Mouse (Mus musculus): ENCODE measurements around the gene Olfr974. TPM values are rescaled to one million over a fixed set of nuclear protein-coding genes. Genes with fewer than 3 reads are reported as not detected.

Olfr974 gene
- polyA plus RNA-seq (2017; shearing (Covaris generic)): 0.14 TPM

GRCm38 (mm10) chr9:39937201-39937600 lies at the start of gene Olfr974:
TSS of gene Olfr974 (plus strand) at chr9:39937501.

GRCm38 (mm10) chr9:39907036-39907435 lies 30.3 kb upstream of the Olfr974 start, which contains the start of gene Olfr229:
TSS of gene Olfr229 (plus strand) at chr9:39907336.

DNA sequence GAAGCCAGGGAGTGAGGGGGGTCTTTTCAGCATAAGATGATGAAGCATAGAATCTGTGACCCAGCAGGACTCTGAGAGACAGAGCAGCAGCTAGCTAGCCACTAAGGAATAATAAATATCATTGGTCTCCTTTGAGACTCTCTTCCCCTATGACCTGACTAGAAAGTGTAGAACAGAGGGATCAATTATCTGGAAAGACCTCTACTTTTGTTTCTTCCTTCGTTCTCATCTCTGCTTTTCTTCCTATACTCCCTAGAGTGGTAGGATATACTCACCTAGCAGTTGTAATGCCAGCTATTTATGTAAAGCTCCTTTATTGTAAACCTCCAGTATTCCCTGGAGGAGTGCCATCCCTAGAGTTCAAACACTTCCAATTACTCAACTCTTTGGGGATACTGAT lies 14.6 kb downstream of the Olfr974 start, which contains the start of gene Olfr975:
Gene Olfr975, minus strand, starts transcription at position 101 of the 400 bp plus-strand sequence.

DNA sequence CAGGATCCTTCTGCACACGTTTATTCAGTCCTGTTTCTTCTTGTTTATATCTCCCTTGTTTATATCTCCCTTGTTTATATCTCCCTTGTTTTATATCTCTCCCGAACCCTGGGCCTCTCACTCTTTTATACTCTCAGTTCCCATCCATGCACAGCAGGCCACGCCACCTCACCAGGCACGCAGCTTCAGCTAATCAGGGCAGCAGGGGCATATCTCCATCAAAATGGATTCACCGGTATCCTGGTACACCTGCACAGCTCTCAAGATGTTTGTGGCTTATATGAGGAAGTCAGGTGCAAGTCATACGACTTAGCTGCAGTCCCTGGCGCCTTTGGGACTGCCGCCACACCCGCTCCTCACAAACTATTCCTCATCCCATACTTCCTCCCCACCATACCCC lies 23.7 kb downstream of the Olfr974 start, which contains the start of gene Olfr976:
Gene Olfr976, minus strand, starts transcription at position 101 of the 400 bp plus-strand sequence.

GRCm38 (mm10) chr9:39991813-39992212 lies 54.5 kb downstream of the Olfr974 start, which contains the start of gene Olfr978:
TSS of gene Olfr978 (plus strand) at chr9:39992113.

Other genes with a start within 250 kb of the Olfr974 start
- not detected for gene Olfr149, start 230.4 kb upstream of the Olfr974 start, polyA plus RNA-seq (2017; shearing (Covaris generic))
- not detected for gene Olfr965, start 226.1 kb upstream of the Olfr974 start, polyA plus RNA-seq (2017; shearing (Covaris generic))
- gene Olfr150, start 206.5 kb upstream of the Olfr974 start, polyA plus RNA-seq (2017; shearing (Covaris generic)): not detected
- gene Olfr967, start 191.3 kb upstream of the Olfr974 start, polyA plus RNA-seq (2017; shearing (Covaris generic)): not detected
- not detected for gene Olfr968, start 154.2 kb upstream of the Olfr974 start, polyA plus RNA-seq (2017; shearing (Covaris generic))
- gene Olfr969, start 146.6 kb upstream of the Olfr974 start, polyA plus RNA-seq (2017; shearing (Covaris generic)): not detected
- not detected for gene Olfr970, start 128.6 kb upstream of the Olfr974 start, polyA plus RNA-seq (2017; shearing (Covaris generic))
- not detected for gene Olfr971, start 100.6 kb upstream of the Olfr974 start, polyA plus RNA-seq (2017; shearing (Covaris generic))
- not detected for gene Olfr972, start 71.1 kb upstream of the Olfr974 start, polyA plus RNA-seq (2017; shearing (Covaris generic))
- not detected for gene Olfr229, start 30.2 kb upstream of the Olfr974 start, polyA plus RNA-seq (2017; shearing (Covaris generic))
- not detected for gene Olfr975, start 14.5 kb downstream of the Olfr974 start, polyA plus RNA-seq (2017; shearing (Covaris generic))
- gene Olfr976, start 23.6 kb downstream of the Olfr974 start, polyA plus RNA-seq (2017; shearing (Covaris generic)): not detected
- gene Olfr978, start 54.6 kb downstream of the Olfr974 start, polyA plus RNA-seq (2017; shearing (Covaris generic)): not detected
- not detected for gene Olfr979, start 66.0 kb downstream of the Olfr974 start, polyA plus RNA-seq (2017; shearing (Covaris generic))
- gene Olfr980, start 72.1 kb downstream of the Olfr974 start, polyA plus RNA-seq (2017; shearing (Covaris generic)): not detected
- not detected for gene Olfr981, start 84.0 kb downstream of the Olfr974 start, polyA plus RNA-seq (2017; shearing (Covaris generic))
- gene Olfr982, start 136.3 kb downstream of the Olfr974 start, polyA plus RNA-seq (2017; shearing (Covaris generic)): 0.09 TPM
- gene Olfr983, start 156.1 kb downstream of the Olfr974 start, polyA plus RNA-seq (2017; shearing (Covaris generic)): not detected
- 0.09 TPM for gene Olfr984, start 176.7 kb downstream of the Olfr974 start, polyA plus RNA-seq (2017; shearing (Covaris generic))
- gene Olfr985, start 192.7 kb downstream of the Olfr974 start, polyA plus RNA-seq (2017; shearing (Covaris generic)): not detected
- gene Tmem225, start 210.6 kb downstream of the Olfr974 start, polyA plus RNA-seq (2017; shearing (Covaris generic)): not detected
- gene Olfr986, start 243.4 kb downstream of the Olfr974 start, polyA plus RNA-seq (2017; shearing (Covaris generic)): not detected

Data from effector memory CD4-positive, alpha-beta T cell, adult 5 months (primary cell).